Mouse (Mus musculus): ENCODE data around the gene Hrg. TPM values are rescaled to one million over a fixed set of nuclear protein-coding genes. Genes with fewer than 3 reads are reported as not detected.
A peak's percentile ranks its signal among the peaks of the same experiment; 100 is the strongest.
"Not testable (repeated sequence)": the region's sequence is repeated elsewhere in the genome, so short reads cannot be mapped to it uniquely, and the experiment has no call there.

Gene Hrg
- polyA plus RNA-seq, 1 experiment from 2014 or later = 0.19 TPM

DNA sequence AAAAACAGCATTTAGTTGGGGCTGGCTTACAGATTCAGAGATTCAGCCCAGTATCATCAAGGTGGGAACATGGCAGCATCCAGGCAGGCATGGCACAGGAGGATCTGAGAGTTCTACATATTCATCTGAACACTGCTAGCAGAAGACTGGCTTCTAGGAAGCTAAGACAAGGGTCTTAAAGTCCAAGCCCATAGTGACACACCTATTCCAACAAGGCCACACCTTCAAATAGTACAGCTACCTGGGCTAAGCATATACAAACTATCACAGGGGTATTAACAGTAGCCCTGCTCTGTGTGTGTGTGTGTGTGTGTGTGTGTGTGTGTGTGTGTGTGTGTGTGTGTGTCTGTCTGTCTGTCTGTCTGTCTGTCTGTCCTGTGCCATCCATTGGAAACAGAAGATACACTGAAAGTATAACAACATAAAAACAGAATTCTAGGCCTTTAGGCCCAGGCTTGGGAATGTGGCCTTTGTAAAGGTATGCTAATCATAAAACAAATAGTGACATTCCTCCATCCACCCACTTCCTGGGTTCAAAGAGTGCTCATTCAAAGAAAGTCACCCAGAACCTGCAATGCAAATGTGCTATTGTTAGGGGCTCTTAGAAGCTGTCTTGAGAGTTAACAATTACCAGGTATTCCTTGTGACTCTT is 8.9 kb upstream of the Hrg start:
- not testable (repeated sequence) for H3K27me3 ChIP-seq (ENCODE audit: control insufficient read depth, insufficient read depth, low read length); H3K9ac ChIP-seq (ENCODE audit: low read length); H3K4me1 ChIP-seq (ENCODE audit: control insufficient read depth, insufficient read depth, low read length); H3K36me3 ChIP-seq (ENCODE audit: control insufficient read depth, insufficient read depth, low read length); H3K4me2 ChIP-seq (ENCODE audit: low read depth); H3K4me3 ChIP-seq (ENCODE audit: low read depth, low read length); DNase-seq (ENCODE audit: low spot score); ATAC-seq (ENCODE audit: insufficient read depth, low FRiP score, low TSS enrichment); H3K9me3 ChIP-seq (ENCODE audit: control insufficient read depth, low read length); H3K27ac ChIP-seq (ENCODE audit: low read depth, low read length)

DNA sequence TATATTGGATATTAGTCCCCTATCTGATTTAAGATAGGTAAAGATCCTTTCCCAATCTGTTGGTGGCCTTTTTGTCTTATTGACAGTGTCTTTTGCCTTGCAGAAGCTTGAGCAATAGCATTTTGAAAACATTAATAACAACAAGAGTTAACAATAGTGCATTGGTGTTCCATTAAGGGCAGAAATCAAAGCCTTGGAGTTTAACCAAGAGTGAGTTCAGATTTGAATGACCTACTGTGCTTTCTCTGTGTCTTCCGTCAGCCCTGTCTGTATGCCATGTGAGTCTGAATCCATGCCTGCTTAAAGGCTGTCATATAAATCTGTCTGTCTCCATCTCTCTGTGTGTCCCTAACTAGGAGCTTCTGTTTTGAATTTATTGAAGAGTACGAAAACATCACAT is 3.5 kb upstream of the Hrg start:
- H3K9ac ChIP-seq (ENCODE audit: low read length) = no peak overlapping the region
- H3K27ac ChIP-seq (ENCODE audit: low read depth, low read length) = no peak overlapping the region
- ATAC-seq (ENCODE audit: insufficient read depth, low FRiP score, low TSS enrichment) = no peak
- DNase-seq (ENCODE audit: low spot score) = no peak
- H3K4me2 ChIP-seq (ENCODE audit: low read depth) = no peak overlapping the region
- H3K4me3 ChIP-seq (ENCODE audit: low read depth, low read length) = no peak overlapping the region
- no peaks in the 10 kb centered on the region for H3K27me3 ChIP-seq (ENCODE audit: control insufficient read depth, insufficient read depth, low read length)
- no peaks in the 10 kb centered on the region for H3K4me1 ChIP-seq (ENCODE audit: control insufficient read depth, insufficient read depth, low read length)
- H3K9me3 ChIP-seq (ENCODE audit: control insufficient read depth, low read length) = no peaks in the 10 kb centered on the region
- WGBS = 78% methylated on average over 2 of the region's 2 CpGs
- no peaks in the 10 kb centered on the region for H3K36me3 ChIP-seq (ENCODE audit: control insufficient read depth, insufficient read depth, low read length)

DNA sequence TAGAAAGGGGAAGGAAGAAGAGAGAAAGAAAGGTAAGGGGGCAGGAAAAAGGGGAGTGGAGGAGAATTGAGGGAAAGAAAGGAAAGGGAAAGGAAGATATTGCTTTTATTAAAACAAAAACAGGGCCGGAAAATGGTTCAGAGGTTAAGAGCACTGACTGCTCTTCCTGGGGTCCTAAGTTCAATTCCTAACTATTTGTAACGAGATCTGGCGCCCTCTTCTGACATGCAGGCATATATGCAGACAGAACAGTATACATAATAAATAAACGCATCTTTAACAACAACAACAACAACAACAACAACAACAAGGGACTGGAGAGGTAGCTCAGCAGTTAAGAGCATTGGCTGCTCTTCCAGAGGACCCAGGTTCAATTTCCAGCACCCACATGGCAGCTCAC is 2.2 kb downstream of the Hrg start:
- H3K9me3 ChIP-seq (ENCODE audit: control insufficient read depth, low read length) = no peaks in the 10 kb centered on the region
- no peak for DNase-seq (ENCODE audit: low spot score)
- H3K36me3 ChIP-seq (ENCODE audit: control insufficient read depth, insufficient read depth, low read length) = no peaks in the 10 kb centered on the region
- WGBS = 42% methylated on average over 4 of the region's 4 CpGs
- H3K9ac ChIP-seq (ENCODE audit: low read length) = no peak overlapping the region
- H3K4me1 ChIP-seq (ENCODE audit: control insufficient read depth, insufficient read depth, low read length) = 0 out of 2 replicates have a peak, but pooled peaks cover 7% of the 10 kb centered on the region
- H3K4me2 ChIP-seq (ENCODE audit: low read depth) = no peak overlapping the region
- no peak for ATAC-seq (ENCODE audit: insufficient read depth, low FRiP score, low TSS enrichment)
- H3K27me3 ChIP-seq (ENCODE audit: control insufficient read depth, insufficient read depth, low read length) = no peaks in the 10 kb centered on the region
- no peak overlapping the region for H3K27ac ChIP-seq (ENCODE audit: low read depth, low read length)
- H3K4me3 ChIP-seq (ENCODE audit: low read depth, low read length) = no peak overlapping the region

DNA sequence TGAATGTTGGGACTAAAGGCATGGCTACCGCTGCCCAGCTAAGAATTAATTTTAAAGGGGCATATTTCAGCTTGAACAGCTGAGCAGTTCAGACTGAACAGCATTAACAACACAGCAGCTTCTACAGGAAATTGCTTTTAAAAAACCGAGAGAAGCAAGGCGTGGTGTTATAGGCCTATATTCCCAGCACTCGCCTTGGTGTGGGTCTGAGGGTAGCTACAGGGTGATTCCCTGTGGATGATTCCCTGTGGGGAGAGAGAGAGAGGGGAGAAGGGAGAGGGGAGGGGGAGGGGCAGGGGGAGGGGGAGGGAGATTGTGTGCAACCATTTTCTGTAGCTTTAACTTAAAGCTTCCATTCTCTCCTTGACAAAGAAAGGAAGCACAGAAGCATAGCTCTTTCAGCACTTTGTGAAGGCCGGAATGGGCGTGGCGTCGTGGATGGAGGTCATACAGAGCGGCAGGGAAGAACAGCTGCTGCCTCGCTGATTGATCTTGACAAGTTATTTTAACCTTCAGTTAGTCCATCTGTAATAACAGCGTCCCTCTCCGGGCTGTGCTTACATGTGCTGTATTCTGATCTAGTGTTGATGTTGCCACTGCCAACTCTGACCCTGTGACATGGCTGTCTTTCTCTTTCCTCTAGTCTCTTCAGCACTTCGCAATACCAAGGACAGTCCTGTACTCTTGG is 4.7 kb downstream of the Hrg start:
- no peaks in the 10 kb centered on the region for H3K36me3 ChIP-seq (ENCODE audit: control insufficient read depth, insufficient read depth, low read length)
- peak overlapping the region; percentile 53 for H3K27ac ChIP-seq (ENCODE audit: low read depth, low read length)
- H3K4me2 ChIP-seq (ENCODE audit: low read depth) = 0 out of 2 replicates have a peak overlapping the region, but pooled peaks have one; percentile 19
- no peaks in the 10 kb centered on the region for H3K9me3 ChIP-seq (ENCODE audit: control insufficient read depth, low read length)
- peak; percentile 74 for DNase-seq (ENCODE audit: low spot score)
- WGBS = 34% methylated on average over 13 of the region's 13 CpGs
- H3K4me3 ChIP-seq (ENCODE audit: low read depth, low read length) = no peak overlapping the region
- no peak overlapping the region; the same call in 1 of the 2 replicates for H3K9ac ChIP-seq (ENCODE audit: low read length)
- no peaks in the 10 kb centered on the region for H3K27me3 ChIP-seq (ENCODE audit: control insufficient read depth, insufficient read depth, low read length)
- H3K4me1 ChIP-seq (ENCODE audit: control insufficient read depth, insufficient read depth, low read length) = 0 out of 2 replicates have a peak, but pooled peaks cover 7% of the 10 kb centered on the region
- ATAC-seq (ENCODE audit: insufficient read depth, low FRiP score, low TSS enrichment) = peak; percentile 79

DNA sequence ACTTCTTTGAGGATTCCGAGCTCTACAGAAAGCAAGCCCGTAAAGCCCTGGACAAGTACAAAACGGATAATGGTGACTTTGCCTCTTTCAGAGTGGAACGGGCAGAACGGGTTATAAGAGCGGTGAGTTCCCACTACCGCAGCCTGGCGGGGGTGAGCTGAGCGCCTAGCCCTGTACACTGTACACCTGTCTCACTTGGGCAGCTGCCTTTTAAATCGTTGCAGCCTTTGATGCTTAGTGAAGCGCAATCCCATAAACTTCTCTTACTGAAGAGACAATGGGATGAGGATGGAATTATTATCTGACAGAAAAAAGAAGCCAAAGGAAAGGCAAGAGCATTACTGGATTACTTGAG is 5.2 kb downstream of the Hrg start:
- Histone ChIP-seq H3K36me3 (ENCODE audit: control insufficient read depth, insufficient read depth, low read length) (no peaks in the 10 kb centered on the region), H3K9ac (ENCODE audit: low read length) (no peak overlapping the region; the same call in 1 of the 2 replicates), H3K4me1 (ENCODE audit: control insufficient read depth, insufficient read depth, low read length) (0 out of 2 replicates have a peak, but pooled peaks cover 7% of the 10 kb centered on the region), H3K27me3 (ENCODE audit: control insufficient read depth, insufficient read depth, low read length) (no peaks in the 10 kb centered on the region), H3K27ac (ENCODE audit: low read depth, low read length) (peak overlapping the region; percentile 53), H3K4me2 (ENCODE audit: low read depth) (0 out of 2 replicates have a peak overlapping the region, but pooled peaks have one; percentile 19), H3K4me3 (ENCODE audit: low read depth, low read length) (no peak overlapping the region), H3K9me3 (ENCODE audit: control insufficient read depth, low read length) (no peaks in the 10 kb centered on the region)
- DNase-seq (ENCODE audit: low spot score) = no peak
- WGBS = 54% methylated on average over 11 of the region's 11 CpGs
- peak; percentile 82 for ATAC-seq (ENCODE audit: insufficient read depth, low FRiP score, low TSS enrichment)

DNA sequence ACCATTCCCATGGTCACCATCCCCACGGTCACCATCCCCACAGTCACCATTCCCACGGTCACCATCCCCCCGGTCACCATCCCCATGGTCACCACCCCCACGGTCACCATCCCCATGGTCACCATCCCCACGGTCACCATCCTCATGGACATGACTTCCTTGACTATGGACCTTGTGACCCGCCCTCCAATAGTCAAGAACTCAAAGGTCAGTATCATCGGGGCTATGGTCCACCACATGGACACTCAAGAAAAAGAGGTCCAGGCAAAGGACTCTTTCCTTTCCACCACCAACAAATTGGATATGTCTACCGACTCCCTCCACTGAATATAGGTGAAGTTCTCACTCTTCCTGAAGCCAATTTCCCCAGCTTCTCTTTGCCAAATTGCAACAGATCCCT is 10.2 kb downstream of the Hrg start:
- Histone ChIP-seq H3K27ac (ENCODE audit: low read depth, low read length) (no peak overlapping the region), H3K27me3 (ENCODE audit: control insufficient read depth, insufficient read depth, low read length) (no peaks in the 10 kb centered on the region), H3K4me3 (ENCODE audit: low read depth, low read length) (no peak overlapping the region), H3K9ac (ENCODE audit: low read length) (no peak overlapping the region), H3K4me2 (ENCODE audit: low read depth) (no peak overlapping the region), H3K9me3 (ENCODE audit: control insufficient read depth, low read length) (no peaks in the 10 kb centered on the region), H3K36me3 (ENCODE audit: control insufficient read depth, insufficient read depth, low read length) (no peaks in the 10 kb centered on the region), H3K4me1 (ENCODE audit: control insufficient read depth, insufficient read depth, low read length) (0 out of 2 replicates have a peak, but pooled peaks cover under 1% of the 10 kb centered on the region)
- no peak for DNase-seq (ENCODE audit: low spot score)
- 89% methylated on average over 8 of the region's 8 CpGs for WGBS
- ATAC-seq (ENCODE audit: insufficient read depth, low FRiP score, low TSS enrichment) = no peak

DNA sequence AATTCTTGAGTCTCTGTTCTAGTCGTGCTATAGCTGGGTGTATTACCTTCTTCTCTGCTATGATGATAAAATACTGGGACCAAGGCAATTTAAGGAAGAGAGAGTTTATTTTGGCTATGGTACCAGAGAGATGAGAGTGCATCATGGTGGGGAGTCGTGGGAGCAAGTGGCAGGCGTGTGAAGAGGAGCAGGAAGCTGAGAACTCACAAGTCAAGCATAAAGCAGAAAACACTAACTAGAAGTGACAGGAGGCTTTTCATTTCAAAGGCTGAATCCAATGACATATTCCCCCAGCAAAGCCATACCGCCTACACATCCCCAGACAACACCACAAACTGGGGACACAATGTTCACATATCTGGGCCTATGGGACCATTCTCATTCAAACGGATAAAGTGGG is 11.4 kb downstream of the Hrg start:
- Histone ChIP-seq H3K4me3 (ENCODE audit: low read depth, low read length) (no peak overlapping the region), H3K9me3 (ENCODE audit: control insufficient read depth, low read length) (no peaks in the 10 kb centered on the region)
- no peak for DNase-seq (ENCODE audit: low spot score)

DNA sequence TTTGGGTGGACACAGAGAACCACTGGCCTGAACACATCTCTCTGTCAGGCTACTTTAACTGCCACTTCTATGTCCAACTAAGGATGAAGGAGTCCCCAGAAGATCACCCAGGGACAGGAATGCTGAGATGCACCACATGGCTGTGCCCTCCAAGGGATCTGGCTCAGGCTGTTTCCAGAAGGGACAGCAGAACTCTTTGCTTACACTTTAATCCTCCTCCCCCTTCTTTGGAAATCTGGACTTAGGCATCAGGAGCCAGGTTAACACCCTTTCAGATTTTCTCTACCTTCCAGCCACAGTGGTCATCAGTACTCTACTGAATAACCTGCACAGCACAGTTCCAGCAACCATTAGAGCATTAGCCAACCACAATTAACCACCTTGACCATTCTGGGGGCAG is 12.4 kb downstream of the Hrg start:
- Histone ChIP-seq H3K4me1 (ENCODE audit: control insufficient read depth, insufficient read depth, low read length) (no peaks in the 10 kb centered on the region), H3K36me3 (ENCODE audit: control insufficient read depth, insufficient read depth, low read length) (no peaks in the 10 kb centered on the region), H3K9me3 (ENCODE audit: control insufficient read depth, low read length) (no peaks in the 10 kb centered on the region), H3K4me2 (ENCODE audit: low read depth) (no peak overlapping the region), H3K27ac (ENCODE audit: low read depth, low read length) (no peak overlapping the region), H3K9ac (ENCODE audit: low read length) (no peak overlapping the region), H3K4me3 (ENCODE audit: low read depth, low read length) (no peak overlapping the region), H3K27me3 (ENCODE audit: control insufficient read depth, insufficient read depth, low read length) (no peaks in the 10 kb centered on the region)
- ATAC-seq (ENCODE audit: insufficient read depth, low FRiP score, low TSS enrichment) (no peak), DNase-seq (ENCODE audit: low spot score) (no peak)

More for the DNA sequence above, 11.4 kb downstream of the Hrg start:
- ATAC-seq (ENCODE audit: insufficient read depth, low FRiP score, low TSS enrichment) = no peak
- Histone ChIP-seq H3K27me3 (ENCODE audit: control insufficient read depth, insufficient read depth, low read length) (no peaks in the 10 kb centered on the region), H3K4me1 (ENCODE audit: control insufficient read depth, insufficient read depth, low read length) (no peaks in the 10 kb centered on the region), H3K4me2 (ENCODE audit: low read depth) (no peak overlapping the region), H3K9ac (ENCODE audit: low read length) (no peak overlapping the region), H3K27ac (ENCODE audit: low read depth, low read length) (no peak overlapping the region), H3K36me3 (ENCODE audit: control insufficient read depth, insufficient read depth, low read length) (no peaks in the 10 kb centered on the region)
- WGBS = 87% methylated on average over 5 of the region's 5 CpGs

Data from neural tube, embryonic 11.5 days (tissue).